Mouse (Mus musculus) testis, adult 2 months (tissue): ENCODE results near the gene Setd4.

Experiments used
- CTCF ChIP-seq: fragments of 200-500 bp; IDR thresholded peaks from 2 replicates; pipeline ENCODE4 v1.5.1; 2012; ENCODE audit warnings: low read depth, mild to moderate bottlenecking, inconsistent platforms, low read length, moderate library complexity; ENCODE audit not compliant: control insufficient read depth, insufficient read depth, insufficient replicate concordance
- POLR2A ChIP-seq: fragments of 200-500 bp; IDR thresholded peaks from 2 replicates; pipeline ENCODE4 v1.6.1; 2012; ENCODE audit warnings: low read depth, mild to moderate bottlenecking, inconsistent platforms, low read length, moderate library complexity; ENCODE audit not compliant: control insufficient read depth

DNA sequence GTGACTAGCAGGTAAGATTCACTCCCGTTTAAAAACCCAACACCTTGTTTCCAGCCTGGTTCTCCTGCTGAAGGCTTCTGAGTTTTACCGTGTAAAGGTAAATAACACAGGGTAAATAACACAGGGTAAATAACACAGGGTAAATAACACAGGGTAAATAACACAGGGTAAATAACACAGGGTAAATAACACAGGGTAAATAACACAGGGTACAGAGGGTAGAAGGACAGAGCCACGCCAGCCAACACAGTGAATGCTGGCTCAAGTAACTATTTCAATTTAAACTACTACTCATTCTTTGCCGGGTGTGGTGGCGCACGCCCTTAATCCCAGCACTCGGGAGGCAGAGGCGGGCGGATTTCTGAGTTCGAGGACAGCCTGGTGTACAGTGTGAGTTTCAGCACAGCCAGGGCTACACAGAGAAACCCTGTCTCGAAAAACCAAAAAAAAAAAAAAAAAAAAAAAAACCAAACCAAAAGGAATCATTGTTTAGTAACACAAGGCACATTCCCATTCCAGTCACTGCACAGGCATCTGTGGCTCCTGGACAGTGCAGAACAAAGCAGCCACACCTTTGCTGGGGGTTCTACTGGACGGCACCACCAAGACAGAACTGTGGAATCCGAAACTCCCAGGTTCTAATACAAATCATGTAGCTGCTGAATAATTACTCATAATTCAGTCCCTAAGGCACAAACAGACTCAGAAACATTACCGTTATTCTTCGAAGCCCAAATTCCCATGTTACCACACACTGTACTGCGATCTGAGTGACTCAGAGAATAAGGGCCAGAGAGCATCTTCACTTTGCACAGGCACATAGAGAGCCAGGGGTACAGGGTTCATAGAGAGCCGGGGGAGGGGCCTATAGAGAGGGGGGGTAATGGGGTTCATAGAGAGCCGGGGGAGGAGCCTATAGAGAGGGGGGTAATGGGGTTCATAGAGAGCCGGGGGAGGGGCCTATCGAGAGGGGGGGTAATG lies 12.1 kb downstream of the Setd4 start:
- no peak for TF ChIP-seq POLR2A
- TF ChIP-seq CTCF: no peak
